Mouse (Mus musculus) ovary, postnatal 10 days (tissue): ENCODE measurements at regions not wholly inside any gene's neighbourhood (a gene's known extent, or its start where the extent isn't known, plus 50 kb on each side); places are given as distances from the start of the nearest gene placed in this dataset.

Experiments
- DNase-seq: peaks from one replicate; pipeline ENCODE4 v3.0.0; 2022; ENCODE audit warnings: low spot score

GRCm38 (mm10) chr12:29122931-29123330, 371.3 kb downstream of the Eipr1 start:
- no peak for DNase-seq

- DNase-seq, result no peak
Measured at GRCm38 (mm10) chr12:29124079-29124668, 372.6 kb downstream of the Eipr1 start.

GRCm38 (mm10) chr12:29128844-29129243, 377.2 kb downstream of the Eipr1 start:
- no peak for DNase-seq

GRCm38 (mm10) chr12:29129331-29129730, 377.7 kb downstream of the Eipr1 start:
- no peak for DNase-seq

GRCm38 (mm10) chr12:29134326-29134725, 382.7 kb downstream of the Eipr1 start:
- DNase-seq, result no peak

DNA sequence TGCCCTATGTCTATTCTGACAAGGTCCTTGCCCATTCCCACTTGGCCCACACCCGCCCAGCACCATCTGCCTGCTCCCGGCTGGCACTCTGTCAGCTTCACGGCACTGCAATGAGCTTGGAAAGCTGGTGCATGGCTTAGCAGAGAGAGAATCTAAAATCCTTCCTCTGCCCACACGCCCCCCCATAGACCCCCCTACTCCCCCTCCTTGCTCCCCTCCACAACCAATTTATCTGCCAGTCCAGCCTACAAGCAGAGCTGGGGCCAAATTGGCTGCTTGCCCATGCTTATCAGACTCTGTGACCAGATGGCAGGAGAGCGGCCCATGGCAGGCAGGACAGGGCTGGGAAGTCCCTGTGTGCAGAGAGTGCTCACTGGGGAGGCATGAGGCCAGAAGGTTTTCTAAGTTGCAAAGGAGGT, 385.3 kb downstream of the Eipr1 start:
- no peak for DNase-seq

GRCm38 (mm10) chr12:29137455-29137854, 385.9 kb downstream of the Eipr1 start:
- no peak for DNase-seq

DNA sequence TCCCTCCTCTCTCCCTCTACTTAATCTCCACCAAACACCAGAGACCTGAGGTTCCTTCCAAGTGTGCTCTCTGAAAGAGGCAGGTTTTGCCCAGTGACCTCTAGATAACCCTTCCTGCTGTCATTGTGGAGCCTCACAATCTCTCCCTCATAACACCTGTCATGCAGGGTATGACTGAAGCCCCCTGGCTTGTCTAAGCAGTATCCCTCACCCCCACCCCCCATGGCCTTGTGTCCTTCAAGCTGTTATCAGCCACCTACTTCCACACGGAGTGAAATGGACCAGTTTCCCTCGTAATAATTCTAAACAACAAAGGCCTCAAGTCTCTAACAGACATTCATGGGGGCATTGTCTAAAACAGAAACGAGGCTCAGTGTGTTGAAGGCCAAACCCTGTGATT, 387.6 kb upstream of the Myt1l start:
- DNase-seq, result no peak

DNA sequence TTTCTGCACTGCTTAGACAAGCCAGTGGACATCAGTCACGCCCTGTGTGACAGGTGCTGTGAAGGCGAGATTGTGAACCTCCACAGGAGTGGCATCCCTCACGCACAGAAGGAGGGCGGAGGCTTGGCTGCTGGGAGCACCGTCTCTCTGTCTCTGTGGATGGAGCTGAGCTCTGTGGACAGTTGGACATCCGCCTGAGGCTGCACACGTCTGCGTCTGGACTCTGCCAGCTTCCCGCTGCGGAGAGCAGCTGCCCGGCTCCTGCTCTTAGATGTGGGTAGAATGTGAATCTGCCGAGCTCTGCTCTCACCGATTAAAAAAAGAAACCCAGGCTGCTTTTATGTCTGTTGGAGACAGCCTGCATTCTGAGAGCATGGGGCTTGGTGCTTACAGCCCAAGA, 387.1 kb upstream of the Myt1l start:
- DNase-seq, result no peak

- DNase-seq, result no peak
Measured at GRCm38 (mm10) chr12:29141855-29142254, 386.3 kb upstream of the Myt1l start.

- DNase-seq, result no peak
Measured at GRCm38 (mm10) chr12:29143297-29143696, 384.9 kb upstream of the Myt1l start.

GRCm38 (mm10) chr12:29160920-29161319, 367.3 kb upstream of the Myt1l start:
- no peak for DNase-seq

DNA sequence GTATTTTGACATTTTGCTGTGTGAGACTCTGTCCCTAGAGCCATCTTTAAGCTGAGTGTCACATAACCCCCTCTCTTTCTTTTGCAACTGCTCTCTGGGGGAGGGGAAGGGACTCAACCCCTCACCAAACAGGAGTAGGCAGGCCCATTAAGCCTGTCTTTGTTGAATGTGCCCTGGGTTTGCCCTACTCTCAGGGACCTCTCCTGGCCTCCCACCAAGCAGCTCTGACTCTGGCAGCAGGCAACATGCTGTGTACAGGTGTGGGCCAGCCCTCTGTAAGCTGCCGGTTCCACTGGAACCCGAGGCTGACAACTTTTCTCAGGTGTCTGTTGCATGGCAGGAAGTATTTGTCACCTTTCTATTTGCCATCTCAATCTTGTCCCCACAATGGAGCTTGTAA, 366.6 kb upstream of the Myt1l start:
- no peak for DNase-seq

DNA sequence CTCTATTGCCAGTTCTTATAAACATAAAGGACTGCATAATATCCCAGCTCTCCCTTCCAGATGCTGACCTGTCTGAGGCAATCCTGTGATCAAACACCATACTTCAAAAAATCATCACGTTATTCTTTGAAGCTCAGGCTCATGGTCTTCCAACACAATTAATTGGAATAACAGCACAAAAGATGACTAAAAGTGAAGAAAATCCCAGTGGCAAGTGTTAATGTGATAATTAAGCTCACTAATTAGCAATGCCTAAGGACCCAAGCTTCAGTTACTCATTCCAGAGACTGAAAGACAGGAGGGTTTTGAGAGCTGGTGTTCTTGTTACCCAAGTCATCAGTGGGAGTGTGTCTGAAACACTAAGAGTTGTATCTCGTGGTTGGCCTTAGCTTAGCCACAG, 363.5 kb upstream of the Myt1l start:
- no peak for DNase-seq

- no peak for DNase-seq
Measured at GRCm38 (mm10) chr12:29166316-29166715, 361.9 kb upstream of the Myt1l start.

GRCm38 (mm10) chr12:29167922-29168321, 360.3 kb upstream of the Myt1l start:
- no peak for DNase-seq

DNA sequence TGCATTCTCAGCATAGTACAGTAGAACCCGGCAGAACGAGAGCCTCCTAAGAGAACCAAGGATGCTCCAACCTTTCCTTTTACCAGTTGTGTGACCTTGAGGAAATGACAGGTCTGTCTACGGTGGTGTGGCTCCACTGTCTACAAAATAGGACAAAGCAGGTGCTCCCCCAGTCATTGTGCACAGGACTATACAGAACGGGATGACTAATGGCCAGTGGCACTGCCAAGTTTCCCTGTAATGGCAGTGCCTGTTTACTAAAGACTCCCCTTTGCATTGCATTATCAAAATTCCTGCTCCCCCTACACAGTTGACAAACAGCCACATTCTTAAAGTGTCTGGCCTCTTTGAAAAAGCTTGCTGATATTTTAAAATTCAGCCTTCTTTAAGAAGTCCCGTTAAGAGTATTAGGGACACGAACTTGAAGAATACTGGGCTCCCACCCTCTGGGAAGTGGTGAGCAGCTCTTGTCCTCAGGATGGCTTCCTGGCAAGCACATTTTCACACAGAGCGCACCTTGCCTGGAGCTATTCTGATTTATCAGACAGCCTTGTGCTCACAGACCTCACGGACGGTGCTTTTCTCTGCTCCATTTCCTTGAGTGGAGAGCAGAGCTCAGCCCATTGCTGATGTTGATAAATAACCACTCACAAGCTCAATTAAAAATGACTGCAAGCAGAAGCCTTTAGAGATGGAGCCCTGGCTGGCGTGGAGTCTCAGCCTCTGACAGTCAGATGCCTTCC, 352.3 kb upstream of the Myt1l start:
- DNase-seq, result no peak

DNA sequence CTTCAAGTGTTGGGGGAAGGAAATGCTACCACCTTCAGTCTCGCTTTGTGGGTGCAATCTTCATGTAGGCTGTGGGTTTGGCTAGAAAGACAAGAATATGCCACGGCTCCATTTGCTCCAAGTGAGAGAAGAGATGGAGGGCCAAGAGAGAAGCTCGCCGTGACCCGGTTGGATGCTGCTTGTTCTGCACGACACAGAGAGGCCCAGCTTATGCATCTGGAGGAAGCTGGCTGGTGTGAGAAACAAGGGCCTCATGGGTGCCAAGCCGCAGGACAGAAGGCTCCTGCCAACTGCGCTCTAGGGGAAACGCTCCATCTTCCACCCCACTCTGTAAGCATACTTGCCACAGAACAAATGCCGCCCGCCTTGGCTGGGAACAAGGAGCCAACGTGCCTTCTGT, 351.0 kb upstream of the Myt1l start:
- DNase-seq, result no peak

DNA sequence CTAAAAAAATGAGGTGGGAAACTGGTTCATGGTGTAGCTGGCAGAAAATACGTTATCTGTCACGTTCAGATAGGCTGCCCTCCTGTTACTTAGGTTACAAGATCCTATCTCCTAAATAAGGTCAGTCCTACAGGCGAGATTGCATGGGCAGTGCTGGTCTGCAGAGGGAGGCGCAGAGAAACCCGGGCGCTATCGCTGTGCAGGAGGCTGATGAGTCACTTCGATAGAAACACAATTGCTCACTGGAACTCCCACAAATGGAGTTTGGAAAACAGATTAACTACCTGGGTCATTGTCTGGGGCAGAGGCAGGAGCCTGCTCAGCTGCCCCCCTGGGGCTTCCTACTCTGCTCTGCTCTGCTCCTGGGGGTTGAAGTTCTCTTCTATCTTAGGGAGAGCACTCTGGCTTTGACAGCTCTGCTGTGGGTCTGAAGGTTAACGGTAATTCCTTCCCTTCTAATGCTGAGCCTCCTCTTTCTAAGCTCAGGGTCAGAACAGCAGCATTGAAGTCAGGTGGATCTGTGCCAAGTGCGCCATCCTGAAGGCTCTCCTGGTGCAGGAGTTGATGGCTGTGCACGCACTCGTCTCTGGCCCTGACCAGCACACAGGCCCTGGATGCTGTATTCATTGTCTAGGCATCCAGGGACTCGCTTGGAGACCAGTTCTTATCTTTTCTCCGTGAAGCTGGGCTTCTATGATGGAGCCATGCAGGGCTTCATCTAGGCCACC, 349.9 kb upstream of the Myt1l start:
- DNase-seq, result no peak

DNA sequence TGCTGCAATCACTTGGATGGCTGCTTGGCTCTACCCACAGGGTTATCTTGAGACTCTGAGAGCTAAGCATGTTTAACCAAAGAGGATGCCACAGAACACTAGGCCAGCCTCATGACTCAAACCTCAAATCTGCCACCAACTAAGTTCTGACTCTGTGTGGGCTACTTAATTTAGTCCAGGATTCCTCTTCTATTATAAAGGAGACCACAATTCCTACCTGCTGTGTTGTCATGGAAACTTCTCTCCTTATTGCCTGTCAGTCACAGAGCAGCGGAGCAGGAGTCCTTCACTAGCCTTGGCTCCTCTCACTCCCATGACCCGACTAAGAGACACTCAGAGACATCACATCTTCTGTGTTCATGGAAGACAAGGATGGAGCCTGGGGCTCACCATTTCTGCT, 348.8 kb upstream of the Myt1l start:
- no peak for DNase-seq

DNA sequence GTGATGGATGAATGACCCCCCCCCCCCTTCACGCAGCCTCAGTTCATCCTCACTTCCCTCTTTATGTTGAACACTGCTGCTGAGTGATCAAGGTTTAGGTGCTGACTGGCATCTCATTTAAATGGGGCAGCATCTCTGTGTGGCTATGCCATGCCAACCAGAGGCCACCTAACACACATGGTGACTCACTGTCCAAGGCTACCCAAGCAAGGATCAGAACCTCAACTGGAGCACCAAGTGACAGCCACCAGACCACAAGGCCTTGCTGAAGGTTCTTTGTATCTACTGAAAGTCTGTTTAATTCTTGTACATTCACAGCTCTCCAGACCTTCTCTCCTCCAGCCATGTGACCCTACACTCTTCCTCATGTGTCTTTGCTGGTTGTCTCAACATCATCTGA, 347.6 kb upstream of the Myt1l start:
- no peak for DNase-seq

- no peak for DNase-seq
Measured at GRCm38 (mm10) chr12:29187619-29188018, 340.6 kb upstream of the Myt1l start.

GRCm38 (mm10) chr12:29192391-29192790, 335.8 kb upstream of the Myt1l start:
- DNase-seq, result no peak
